Mouse (Mus musculus) liver, postnatal 0 days (tissue): ENCODE measurements around the gene Stk39. TPM values are rescaled to one million over a fixed set of nuclear protein-coding genes. Genes with fewer than 3 reads are reported as not detected.

Experiments
- ATAC-seq: fragments of 200-750 bp; cut with Nextera tagmentation; 2 replicates; pipeline ENCODE4 v1.8.0; 2017; ENCODE audit warnings: mild to moderate bottlenecking, moderate library complexity
- DNase-seq: peaks from one replicate; pipeline ENCODE4 v3.0.0-alpha.2; 2016
- H3K27ac ChIP-seq: fragments of 300-500 bp; sonication (generic); 2 replicates; pipeline ENCODE4 v1.5.1; 2014; ENCODE audit warnings: antibody characterized with exemption, moderate library complexity, mild to moderate bottlenecking, low read depth
- H3K27me3 ChIP-seq: fragments of 300-500 bp; sonication (generic); 2 replicates; pipeline ENCODE4 v1.6.1; 2014; ENCODE audit warnings: low read length, control low read depth, mixed read lengths; ENCODE audit not compliant: insufficient read depth
- H3K36me3 ChIP-seq: fragments of 300-500 bp; sonication (generic); replicated peaks from 2 replicates; pipeline ENCODE4 v1.6.1; 2014; ENCODE audit warnings: mild to moderate bottlenecking, control low read depth, low read length, moderate library complexity, mixed read lengths; ENCODE audit not compliant: insufficient read depth
- H3K4me1 ChIP-seq: fragments of 300-500 bp; sonication (generic); 2 replicates; pipeline ENCODE4 v1.6.1; 2014; ENCODE audit warnings: antibody characterized with exemption, mild to moderate bottlenecking, control low read depth; ENCODE audit not compliant: insufficient read depth
- H3K4me2 ChIP-seq: fragments of 300-500 bp; sonication (generic); 2 replicates; pipeline ENCODE4 v1.6.1; 2014; ENCODE audit warnings: low read depth, mild to moderate bottlenecking, low read length, moderate library complexity, mixed read lengths
- H3K4me3 ChIP-seq: fragments of 300-500 bp; sonication (generic); 2 replicates; pipeline ENCODE4 v1.5.1; 2014; ENCODE audit warnings: low read depth, low read length
- H3K9ac ChIP-seq: fragments of 300-500 bp; sonication (generic); replicated peaks from 2 replicates; pipeline ENCODE4 v1.6.1; 2014; ENCODE audit warnings: mild to moderate bottlenecking, moderate library complexity
- H3K9me3 ChIP-seq: fragments of 300-500 bp; sonication (generic); 2 replicates; pipeline ENCODE4 v1.6.1; 2016; ENCODE audit warnings: mild to moderate bottlenecking, control low read depth, low read length, mixed read lengths
- CTCF ChIP-seq: sonication (generic); IDR thresholded peaks from 2 replicates; pipeline ENCODE4 v1.5.1; 2016; ENCODE audit warnings: antibody characterized with exemption, low read depth
- EP300 ChIP-seq: IDR thresholded peaks from 2 replicates; pipeline ENCODE4 v1.6.1; 2016; ENCODE audit warnings: antibody characterized with exemption, low read depth, mild to moderate bottlenecking
- WGBS: fragments of 180-500 bp; shearing (Covaris S2); extraction: QIAGEN DNeasy Blood & Tissue Kit; methylation state at CpG from one replicate; pipeline ENCODE4 v1.1.7; 2014; ENCODE audit not compliant: insufficient replicate concordance; 5-methylcytosine and 5-hydroxymethylcytosine counted together
- polyA plus RNA-seq: library from polyadenylated mRNA; unstranded; fragments of >200 nt; fragmentation: Nextera tagmentation; extraction: Ambion mirVana; gene quantifications from 2 replicates; pipeline ENCODE4 v1.2.1, GENCODE M21; 2015

The Stk39 gene
- polyA plus RNA-seq, 1 experiment from 2014 or later = 1.7 TPM

DNA sequence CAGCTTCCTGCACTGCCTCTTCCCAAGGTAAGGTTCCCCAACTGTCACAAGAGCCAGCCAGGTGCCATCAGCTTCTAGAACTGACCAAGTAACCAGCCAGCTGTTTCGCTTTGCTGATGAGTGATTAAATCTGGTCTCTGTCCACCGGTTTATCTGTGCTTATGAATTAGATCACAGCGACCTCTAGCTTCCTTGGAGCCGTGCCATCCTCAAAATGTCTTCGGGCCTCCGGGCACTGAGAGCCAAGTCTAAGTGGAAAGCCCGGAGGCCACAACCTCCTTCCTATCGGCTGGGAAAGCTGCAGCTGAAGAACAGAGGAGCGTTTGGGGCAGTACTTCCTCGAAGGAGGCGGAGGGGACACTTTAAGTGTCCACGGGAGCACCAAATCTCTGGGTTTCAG, 95.4 kb downstream of the Stk39 start:
- no peaks in the 10 kb centered on the region for H3K27me3 ChIP-seq
- DNase-seq = no peak
- WGBS = 71% methylated on average over 12 of the region's 12 CpGs
- H3K9ac ChIP-seq = no peak overlapping the region
- no peak for TF ChIP-seq EP300
- no peak for TF ChIP-seq CTCF
- H3K9me3 ChIP-seq = no peaks in the 10 kb centered on the region
- H3K4me2 ChIP-seq = no peak overlapping the region
- H3K4me3 ChIP-seq = no peak overlapping the region
- no peaks in the 10 kb centered on the region for H3K36me3 ChIP-seq
- H3K4me1 ChIP-seq = peaks cover 3% of the 10 kb centered on the region
- no peak for ATAC-seq
- no peak overlapping the region for H3K27ac ChIP-seq

DNA sequence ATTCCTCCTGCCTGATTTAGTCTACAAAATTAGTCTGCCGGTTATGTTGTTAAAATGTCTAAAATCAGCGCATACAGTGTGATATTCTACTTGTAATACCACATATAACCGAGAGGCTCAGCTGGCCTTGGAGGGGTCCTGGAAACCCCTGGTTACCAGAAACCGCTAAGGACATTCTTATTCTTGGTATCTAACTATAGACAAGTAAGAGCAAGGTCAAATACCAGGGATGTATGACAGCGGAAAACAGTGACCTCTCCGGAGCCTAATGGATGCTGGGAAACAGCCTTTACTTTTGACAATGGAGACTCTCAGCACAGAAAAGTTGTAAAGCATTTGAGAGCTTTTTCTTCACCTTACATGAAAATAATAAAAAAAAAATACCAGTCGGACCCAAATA, 97.9 kb downstream of the Stk39 start:
- DNase-seq = no peak
- H3K27me3 ChIP-seq = no peaks in the 10 kb centered on the region
- H3K9me3 ChIP-seq = no peaks in the 10 kb centered on the region
- H3K36me3 ChIP-seq = no peaks in the 10 kb centered on the region
- H3K4me2 ChIP-seq = no peak overlapping the region
- H3K4me1 ChIP-seq = peaks cover 2% of the 10 kb centered on the region; the same call in 1 of the 2 replicates
- no peak overlapping the region for H3K27ac ChIP-seq
- H3K9ac ChIP-seq = no peak overlapping the region
- TF ChIP-seq EP300 = no peak
- no peak for TF ChIP-seq CTCF
- WGBS = 75% methylated on average over 7 of the region's 7 CpGs
- H3K4me3 ChIP-seq = no peak overlapping the region
- no peak for ATAC-seq

DNA sequence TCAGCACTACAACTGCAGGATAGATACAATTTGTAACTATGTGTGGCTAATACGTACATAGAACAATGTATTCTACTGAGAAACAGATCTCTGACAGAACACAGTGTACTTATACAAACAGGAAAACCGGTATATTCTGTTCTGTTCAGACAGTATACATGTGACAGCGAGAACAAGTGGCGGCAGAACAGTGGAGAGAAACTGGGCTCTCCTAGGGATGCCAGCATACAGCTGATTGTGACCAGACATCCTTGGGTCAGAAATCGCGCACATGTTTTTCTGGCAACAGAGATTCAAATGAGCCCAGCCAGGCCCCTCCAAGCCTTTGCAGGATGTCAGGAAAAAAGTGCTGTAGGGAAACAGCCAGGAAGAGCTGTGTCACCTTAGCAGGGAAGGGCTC, 100.2 kb downstream of the Stk39 start:
- Histone ChIP-seq H3K36me3 (no peaks in the 10 kb centered on the region), H3K27me3 (no peaks in the 10 kb centered on the region), H3K27ac (no peak overlapping the region), H3K4me3 (no peak overlapping the region), H3K9ac (no peak overlapping the region), H3K9me3 (no peaks in the 10 kb centered on the region), H3K4me1 (peaks cover 2% of the 10 kb centered on the region; the same call in 1 of the 2 replicates), H3K4me2 (no peak overlapping the region)
- no peak for ATAC-seq
- no peak for DNase-seq
- TF ChIP-seq CTCF = no peak
- no peak for TF ChIP-seq EP300
- WGBS = 74% methylated on average over 6 of the region's 6 CpGs

DNA sequence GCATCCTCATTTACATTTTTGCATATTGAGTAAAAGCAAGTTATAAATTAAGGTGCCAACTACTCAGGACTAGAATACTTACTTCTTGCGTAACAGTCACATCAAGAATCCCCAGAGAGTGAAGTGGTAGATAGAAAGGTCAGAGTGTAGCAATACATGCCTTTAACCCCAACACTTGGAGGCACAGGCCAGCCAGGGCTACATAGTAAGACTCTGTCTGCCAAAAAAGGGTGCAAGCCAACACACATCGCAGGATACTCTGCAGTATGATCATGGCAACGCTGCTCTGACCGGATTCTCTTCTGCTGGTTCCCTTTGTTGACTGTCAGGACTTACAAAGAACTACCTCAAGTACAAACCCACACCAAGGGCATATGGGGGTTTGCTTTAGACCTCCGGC, 101.7 kb downstream of the Stk39 start:
- Histone ChIP-seq H3K9me3 (no peaks in the 10 kb centered on the region), H3K4me1 (no peaks in the 10 kb centered on the region), H3K27ac (no peak overlapping the region), H3K36me3 (no peaks in the 10 kb centered on the region), H3K4me3 (no peak overlapping the region), H3K27me3 (no peaks in the 10 kb centered on the region), H3K4me2 (no peak overlapping the region), H3K9ac (no peak overlapping the region)
- ATAC-seq = no peak
- 81% methylated on average over 5 of the region's 5 CpGs for WGBS
- TF ChIP-seq CTCF = no peak
- TF ChIP-seq EP300 = no peak
- DNase-seq = no peak

DNA sequence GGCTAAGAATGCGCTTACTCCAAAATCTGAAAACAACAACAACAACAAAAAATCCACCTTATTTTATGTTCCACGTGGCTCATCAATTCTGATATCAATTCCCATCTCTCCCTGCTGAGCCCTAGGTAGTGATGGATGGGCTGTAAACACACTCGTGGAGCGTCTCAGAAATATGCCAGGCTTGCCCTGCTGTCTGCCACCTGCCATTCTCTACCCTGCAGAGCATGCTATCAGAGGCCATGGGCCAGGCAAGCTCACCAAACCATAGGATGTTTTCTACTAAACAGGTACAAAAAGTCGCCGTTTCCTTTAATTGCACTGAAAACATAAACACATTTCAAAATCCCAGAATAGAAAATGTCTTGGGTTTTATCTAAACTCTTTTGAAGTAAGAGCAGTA, 103.0 kb downstream of the Stk39 start:
- TF ChIP-seq EP300 (no peak), CTCF (no peak)
- Histone ChIP-seq H3K27me3 (no peaks in the 10 kb centered on the region), H3K27ac (no peak overlapping the region), H3K9me3 (no peaks in the 10 kb centered on the region), H3K4me2 (no peak overlapping the region), H3K4me3 (no peak overlapping the region), H3K36me3 (no peaks in the 10 kb centered on the region), H3K4me1 (no peaks in the 10 kb centered on the region), H3K9ac (no peak overlapping the region)
- ATAC-seq (no peak), DNase-seq (no peak)
- 82% methylated on average over 6 of the region's 6 CpGs for WGBS

DNA sequence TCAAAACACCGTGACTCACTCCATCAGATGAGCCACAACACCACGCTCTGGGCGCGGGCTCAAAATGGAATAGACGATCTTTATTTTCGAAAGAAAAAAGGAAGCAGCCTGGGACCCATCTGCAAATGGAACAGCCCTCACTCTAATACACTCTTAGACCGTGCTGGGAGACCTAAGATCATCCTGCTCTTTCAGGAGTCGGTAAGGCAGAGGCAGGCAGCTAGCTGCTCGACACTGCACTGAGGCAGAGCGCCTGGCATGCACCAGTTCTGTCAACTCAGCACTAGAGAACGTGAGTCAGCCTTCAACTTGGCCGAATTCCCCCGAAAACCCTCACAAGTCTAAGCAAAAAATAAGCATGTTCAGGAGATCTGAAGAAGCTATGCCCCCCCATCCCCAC, 104.1 kb downstream of the Stk39 start:
- Histone ChIP-seq H3K4me2 (no peak overlapping the region), H3K27me3 (no peaks in the 10 kb centered on the region), H3K4me3 (no peak overlapping the region), H3K4me1 (no peaks in the 10 kb centered on the region), H3K36me3 (no peaks in the 10 kb centered on the region), H3K9ac (no peak overlapping the region), H3K9me3 (no peaks in the 10 kb centered on the region), H3K27ac (no peak overlapping the region)
- DNase-seq (no peak), ATAC-seq (no peak)
- TF ChIP-seq CTCF (no peak), EP300 (no peak)
- WGBS = 58% methylated on average over 13 of the region's 13 CpGs

DNA sequence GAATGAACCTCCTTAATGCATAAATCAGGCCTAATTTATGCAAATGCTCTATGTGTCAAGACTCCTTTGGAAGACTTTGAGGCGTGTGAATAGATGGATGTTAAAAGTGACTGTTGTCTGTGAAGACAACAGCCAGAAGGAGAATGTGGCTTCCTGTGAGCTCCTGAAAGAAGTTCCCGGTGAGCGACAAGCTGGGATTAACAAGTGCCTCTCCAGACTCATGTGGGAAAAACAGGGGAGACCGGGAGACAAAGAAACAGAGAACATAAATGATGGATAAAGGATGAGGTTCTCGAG, 105.2 kb downstream of the Stk39 start:
- no peaks in the 10 kb centered on the region for H3K4me1 ChIP-seq
- ATAC-seq (no peak), DNase-seq (no peak)
- 61% methylated on average over 5 of the region's 5 CpGs for WGBS
- TF ChIP-seq CTCF (no peak), EP300 (no peak)
- no peaks in the 10 kb centered on the region for H3K27me3 ChIP-seq
- no peak overlapping the region for H3K4me3 ChIP-seq
- H3K27ac ChIP-seq = no peak overlapping the region
- H3K36me3 ChIP-seq = no peaks in the 10 kb centered on the region
- H3K9ac ChIP-seq = no peak overlapping the region
- H3K4me2 ChIP-seq = no peak overlapping the region
- no peaks in the 10 kb centered on the region for H3K9me3 ChIP-seq
